Comparison of ENCODE assay signal across 8 mouse cellular contexts in the genomic region with DNA sequence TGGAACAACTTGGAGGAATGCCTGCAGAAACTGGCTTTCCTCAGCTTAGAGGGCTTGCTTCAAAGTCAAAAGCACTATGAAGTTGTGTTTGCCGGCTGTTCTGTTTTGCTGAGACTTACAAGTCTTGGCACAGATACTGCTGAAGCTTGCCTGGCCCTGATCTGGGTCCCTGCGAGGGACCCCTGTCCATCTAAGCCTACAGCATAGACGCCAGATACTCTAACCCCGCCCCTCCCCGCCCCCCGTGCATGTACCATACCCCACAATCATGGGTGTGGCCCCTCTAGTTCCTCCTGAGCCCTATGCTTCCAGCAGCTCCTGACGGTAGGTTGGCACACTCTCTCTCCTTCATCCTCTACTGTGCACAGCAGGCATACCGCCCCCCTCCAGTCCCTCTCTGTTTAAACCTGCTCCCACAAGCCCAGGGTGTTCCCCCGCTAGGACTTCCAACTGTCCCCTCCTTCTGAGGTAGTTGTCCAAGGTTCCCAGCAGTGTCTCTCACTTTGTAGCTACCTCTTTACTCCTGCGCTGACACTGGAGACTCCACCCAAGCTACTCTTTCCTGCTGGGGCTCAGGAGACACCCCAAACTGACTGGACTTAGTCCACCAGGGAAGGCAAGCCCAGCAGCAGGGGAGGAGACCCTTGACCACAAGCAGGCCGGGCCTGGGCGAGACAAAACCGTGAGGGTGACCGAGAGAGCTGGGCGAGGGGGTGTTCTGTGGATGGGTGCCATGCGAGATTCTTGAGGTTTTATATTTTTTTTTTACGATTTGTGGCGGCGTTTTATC. TPM values are rescaled to one million over a fixed set of nuclear protein-coding genes. Genes with fewer than 3 reads are reported as not detected.
DNase-seq lines count a peak whose midpoint lies in the region; ATAC-seq lines count a peak whose summit lies in the region.

No protein-coding gene starts in this region.

- H3K4me3 ChIP-seq in liver, embryonic 15.5 days (replicated peaks) = peak overlapping the region; percentile 51; the same call in 1 of the 2 replicates

- H3K9me3 ChIP-seq in liver, embryonic 15.5 days (replicated peaks) = no peaks in the 10 kb centered on the region

- H3K4me2 ChIP-seq in liver, embryonic 15.5 days = peak overlapping the region; percentile 70

- DNase-seq in embryo, embryonic 9.5 days (ENCODE audit: extremely low spot score) = peak; percentile 11
- DNase-seq in embryo, embryonic 11 days = no peak
- peak; percentile 10 for DNase-seq in CD4-positive helper T cell, adult 2 months (ENCODE audit: low read depth, low spot score)
- DNase-seq in gastrocnemius, adult 8-10 months (ENCODE audit: low spot score in 2 of 2) = no peak
- DNase-seq in urinary bladder, postnatal 10 days (ENCODE audit: low spot score) = no peak

- H3K4me1 ChIP-seq in liver, embryonic 15.5 days (replicated peaks) = peaks cover 14% of the 10 kb centered on the region

- H3K27ac ChIP-seq in liver, embryonic 15.5 days (replicated peaks) = no peak overlapping the region

- ATAC-seq in granulocyte monocyte progenitor cell, adult 5-6 weeks (replicated peaks; ENCODE audit: poor library complexity, severe bottlenecking) = peak; percentile 20; the same call in 1 of the 2 replicates
- ATAC-seq in liver, embryonic 15.5 days (ENCODE audit: insufficient read depth) = no peak; the same call in 1 of the 2 replicates
- no peak for ATAC-seq in erythroblast, adult 5-6 weeks (replicated peaks; ENCODE audit: low FRiP score, poor library complexity, severe bottlenecking)

- no peak overlapping the region; the same call in 1 of the 2 replicates for H3K9ac ChIP-seq in liver, embryonic 15.5 days

- 6% methylated on average over 19 of the region's 19 CpGs for WGBS in liver, embryonic 15.5 days (ENCODE audit: insufficient replicate concordance)

- H3K27me3 ChIP-seq in liver, embryonic 15.5 days = peaks cover 92% of the 10 kb centered on the region

- no peaks in the 10 kb centered on the region for H3K36me3 ChIP-seq in liver, embryonic 15.5 days (replicated peaks)

RNA-seq across cellular contexts. Expression of gene Olfm1, which starts 12.1 kb away (rescaled TPM):
- total RNA-seq in granulocyte monocyte progenitor cell, adult 5-6 weeks (2014; fragmentation: Nextera tagmentation) = 1.3 and 6.3 TPM in 2 replicates
- total RNA-seq in granulocyte monocyte progenitor cell, adult 5-6 weeks (2017) = 0.56 and 0.93 TPM in 2 replicates
- 1.4 and 1.8 TPM in 2 replicates for polyA plus RNA-seq in liver, embryonic 15.5 days (2015; fragmentation: Nextera tagmentation; extraction: Ambion mirVana)
- 1 to 10 TPM; 3.5 to 8.5 (median 5.3) TPM for total RNA-seq in gastrocnemius, adult 8-10 months (2022)
- 6.5 and 7.5 TPM in 2 replicates for total RNA-seq in erythroblast, adult 5-6 weeks (2015; ENCODE audit: low replicate concordance)
- total RNA-seq in erythroblast, adult 5-6 weeks (2017; ENCODE audit: low replicate concordance) = 2.0 and 4.7 TPM in 2 replicates

Comparison
In these comparisons a context has a peak if more than half of its experiments do, and no peak if none do; other contexts are left out.
1. DNase-seq: peak in embryo, embryonic 9.5 days (single experiment) and CD4-positive helper T cell, adult 2 months (single experiment); none in embryo, embryonic 11 days (single experiment), gastrocnemius, adult 8-10 months (0 of 2) and urinary bladder, postnatal 10 days (single experiment).